Mouse (Mus musculus): Measurements from ENCODE around the gene Dgkq.

- TF ChIP-seq ZC3H11A (IDR thresholded peaks at IDR 0.05; ENCODE audit: borderline replicate concordance, low read depth, low read length) (no peak), HCFC1 (IDR thresholded peaks at IDR 0.05; ENCODE audit: borderline replicate concordance, insufficient read depth, low read length) (no peak), CHD2 (IDR thresholded peaks at IDR 0.05; ENCODE audit: low read depth, low read length) (no peak), ZNF384 (IDR thresholded peaks at IDR 0.05; ENCODE audit: low read depth, low read length) (no peak), MAFK (IDR thresholded peaks at IDR 0.05; ENCODE audit: insufficient read depth, low read depth, low read length) (no peak)
Measured at GRCm38 (mm10) chr5:108662772-108663171, 6.7 kb downstream of the Dgkq start.
